Mouse (Mus musculus) erythroblast, embryonic 14.5 days (primary cell): ENCODE results near the gene R3hdm2. TPM values are rescaled to one million over a fixed set of nuclear protein-coding genes. Genes with fewer than 3 reads are reported as not detected.

Source experiments
- H3K27me3 ChIP-seq: 2 replicates; pipeline ENCODE4 v1.6.1; 2012; ENCODE audit warnings: inconsistent platforms; ENCODE audit not compliant: control insufficient read depth
- H3K36me3 ChIP-seq: 2 replicates; pipeline ENCODE4 v1.6.1; 2012; ENCODE audit warnings: mild to moderate bottlenecking, inconsistent platforms; ENCODE audit not compliant: control insufficient read depth
- H3K4me1 ChIP-seq: 2 replicates; pipeline ENCODE4 v1.6.1; 2012; ENCODE audit warnings: inconsistent platforms; ENCODE audit not compliant: control insufficient read depth
- H3K4me3 ChIP-seq: replicated peaks from 2 replicates; pipeline ENCODE3; 2012; ENCODE audit warnings: moderate library complexity, mild to moderate bottlenecking, inconsistent platforms
- H3K9me3 ChIP-seq: 2 replicates; pipeline ENCODE4 v1.6.1; 2012; ENCODE audit warnings: low read length, inconsistent platforms, mixed read lengths; ENCODE audit not compliant: control insufficient read depth
- GATA1 ChIP-seq: IDR thresholded peaks from 2 replicates; pipeline ENCODE4 v1.6.1; 2012; ENCODE audit warnings: low read length, inconsistent platforms, mixed read lengths
- TAL1 ChIP-seq: IDR thresholded peaks from 3 replicates; pipeline ENCODE4 v1.6.1; 2012; ENCODE audit warnings: low read length, inconsistent platforms, mixed read lengths
- polyA plus RNA-seq: library from polyadenylated mRNA; stranded (reverse); fragments of >175 nt; gene quantifications from 2 replicates; pipeline ENCODE4 v1.2.3, GENCODE M21; 2012

R3hdm2 gene
- polyA plus RNA-seq, 1 experiment, result 8.8 TPM

DNA sequence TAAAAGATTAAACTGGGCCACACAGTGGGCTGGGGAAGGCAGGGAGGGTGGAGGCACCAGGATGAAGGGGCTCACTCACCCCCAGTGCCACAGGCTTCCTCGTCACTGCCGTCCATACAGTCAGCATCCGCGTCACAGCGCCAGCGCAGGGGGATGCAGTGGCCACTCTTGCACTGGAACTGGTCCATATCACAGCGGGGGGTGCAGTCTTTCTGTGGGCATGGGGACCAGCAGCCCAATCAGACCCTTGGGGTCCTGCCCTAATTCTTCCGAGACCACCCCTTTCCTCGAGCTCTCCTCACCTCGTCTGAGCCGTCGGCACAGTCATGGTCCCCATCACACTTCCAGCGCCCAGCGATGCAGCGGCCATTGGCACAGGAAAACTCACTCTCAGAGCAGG, 168.1 kb downstream of the R3hdm2 start:
- TF ChIP-seq GATA1 (no peak), TAL1 (no peak)
- Histone ChIP-seq H3K9me3 (no peaks in the 10 kb centered on the region), H3K4me1 (no peaks in the 10 kb centered on the region), H3K36me3 (peaks cover 55% of the 10 kb centered on the region), H3K27me3 (peaks cover 6% of the 10 kb centered on the region; the same call in 1 of the 2 replicates), H3K4me3 (no peak overlapping the region)

Other genes with a start within 250 kb of the R3hdm2 start
- gene B4galnt1, start 215.1 kb upstream of the R3hdm2 start, polyA plus RNA-seq, result 0.56 and 1.0 TPM in 2 replicates
- gene Slc26a10, start 199.7 kb upstream of the R3hdm2 start, polyA plus RNA-seq, result not detected in 2 replicates
- gene Arhgef25, start 190.2 kb upstream of the R3hdm2 start, polyA plus RNA-seq, result 0.47 and 0.52 TPM in 2 replicates
- 11.1 and 11.5 TPM in 2 replicates for gene Dtx3, start 184.6 kb upstream of the R3hdm2 start, polyA plus RNA-seq
- gene Pip4k2c, start 168.7 kb upstream of the R3hdm2 start, polyA plus RNA-seq, result 9.5 and 10.2 TPM in 2 replicates
- gene Kif5a, start 117.0 kb upstream of the R3hdm2 start, polyA plus RNA-seq, result 0.01 and 0.03 TPM in 2 replicates
- 15.3 and 16.5 TPM in 2 replicates for gene Dctn2, start 114.0 kb upstream of the R3hdm2 start, polyA plus RNA-seq
- 33.5 and 35.5 TPM in 2 replicates for gene Mbd6, start 91.3 kb upstream of the R3hdm2 start, polyA plus RNA-seq
- 12.0 and 17.1 TPM in 2 replicates for gene Mars, start 68.5 kb upstream of the R3hdm2 start, polyA plus RNA-seq
- gene Arhgap9, start 58.4 kb upstream of the R3hdm2 start, polyA plus RNA-seq, result 0.06 and 0.16 TPM in 2 replicates
- not detected in 2 replicates for gene Gli1, start 38.4 kb upstream of the R3hdm2 start, polyA plus RNA-seq
- gene Inhbe, start 25.9 kb upstream of the R3hdm2 start, polyA plus RNA-seq, result not detected in 2 replicates
- gene Inhbc, start 9.9 kb upstream of the R3hdm2 start, polyA plus RNA-seq, result not detected in 2 replicates
- 0.04 and 0.05 TPM in 2 replicates for gene Stac3, start 121.4 kb downstream of the R3hdm2 start, polyA plus RNA-seq
- gene Ndufa4l2, start 134.6 kb downstream of the R3hdm2 start, polyA plus RNA-seq, result 1.1 and 2.6 TPM in 2 replicates
- 27.8 and 31.8 TPM in 2 replicates for gene Shmt2, start 142.1 kb downstream of the R3hdm2 start, polyA plus RNA-seq
- not detected in 2 replicates for gene Nxph4, start 154.2 kb downstream of the R3hdm2 start, polyA plus RNA-seq
- 2.1 and 2.3 TPM in 2 replicates for gene Lrp1, start 240.8 kb downstream of the R3hdm2 start, polyA plus RNA-seq